Mouse (Mus musculus) lung, postnatal 10 days (tissue): ENCODE measurements around the gene B3gnt7.

Experiments used
- DNase-seq: peaks from one replicate; pipeline ENCODE4 v3.0.0; 2021

The B3gnt7 gene

GRCm38 (mm10) chr1:86346851-86347715, 44.5 kb downstream of the B3gnt7 start:
- no peak for DNase-seq

- DNase-seq: no peak
These were observed 45.0 kb downstream of the B3gnt7 start for GRCm38 (mm10) chr1:86347716-86348045.

GRCm38 (mm10) chr1:86348083-86348482, 45.5 kb downstream of the B3gnt7 start:
- no peak for DNase-seq

- no peak for DNase-seq
These were observed 46.2 kb downstream of the B3gnt7 start for GRCm38 (mm10) chr1:86348801-86349200.

- DNase-seq: no peak
These were observed 46.6 kb downstream of the B3gnt7 start for GRCm38 (mm10) chr1:86349201-86349600.

- DNase-seq: no peak
These were observed 47.1 kb downstream of the B3gnt7 start for GRCm38 (mm10) chr1:86349696-86350095.

GRCm38 (mm10) chr1:86350576-86350975, 47.9 kb downstream of the B3gnt7 start:
- no peak for DNase-seq

GRCm38 (mm10) chr1:86354186-86354585, 51.6 kb downstream of the B3gnt7 start:
- no peak for DNase-seq
